Mouse (Mus musculus) hindbrain, embryonic 14.5 days (tissue): ENCODE measurements around the gene Muc20. TPM values are rescaled to one million over a fixed set of nuclear protein-coding genes. Genes with fewer than 3 reads are reported as not detected.

Experiments
- ATAC-seq: fragments of 200-750 bp; cut with Nextera tagmentation; 2 replicates; pipeline ENCODE4 v1.8.0; 2017; ENCODE audit warnings: moderate number of reproducible peaks, mild to moderate bottlenecking, moderate TSS enrichment, moderate library complexity; ENCODE audit not compliant: low FRiP score
- DNase-seq: peaks from one replicate; pipeline ENCODE4 v3.0.0-alpha.2; 2015; ENCODE audit warnings: low spot score
- H3K27ac ChIP-seq: fragments of 300-500 bp; sonication (generic); 2 replicates; pipeline ENCODE4 v1.5.1; 2014; ENCODE audit warnings: mild to moderate bottlenecking, moderate library complexity
- H3K27me3 ChIP-seq: fragments of 300-500 bp; sonication (generic); 2 replicates; pipeline ENCODE4 v1.6.1; 2014; ENCODE audit warnings: mild to moderate bottlenecking, low read length, mixed read lengths; ENCODE audit not compliant: control insufficient read depth, insufficient read depth
- H3K36me3 ChIP-seq: fragments of 300-500 bp; sonication (generic); replicated peaks from 2 replicates; pipeline ENCODE4 v1.6.1; 2014; ENCODE audit not compliant: control insufficient read depth, insufficient read depth
- H3K4me1 ChIP-seq: fragments of 300-500 bp; sonication (generic); replicated peaks from 2 replicates; pipeline ENCODE4 v1.6.1; 2014; ENCODE audit warnings: antibody characterized with exemption, low read length, mixed read lengths; ENCODE audit not compliant: control insufficient read depth, insufficient read depth
- H3K4me2 ChIP-seq: fragments of 300-500 bp; sonication (generic); replicated peaks from 2 replicates; pipeline ENCODE4 v1.6.1; 2014; ENCODE audit warnings: mild to moderate bottlenecking, moderate library complexity
- H3K4me3 ChIP-seq: fragments of 300-500 bp; sonication (generic); replicated peaks from 2 replicates; pipeline ENCODE4 v1.5.1; 2014; ENCODE audit warnings: mild to moderate bottlenecking, low read length
- H3K9ac ChIP-seq: fragments of 300-500 bp; sonication (generic); 2 replicates; pipeline ENCODE4 v1.6.1; 2014
- H3K9me3 ChIP-seq: fragments of 300-500 bp; sonication (generic); 2 replicates; pipeline ENCODE4 v1.6.1; 2016; ENCODE audit warnings: low read length; ENCODE audit not compliant: control insufficient read depth
- WGBS: fragments of 180-500 bp; shearing (Covaris S2); extraction: QIAGEN DNeasy Blood & Tissue Kit; methylation state at CpG from one replicate; pipeline ENCODE4 v1.1.7; 2014; 5-methylcytosine and 5-hydroxymethylcytosine counted together
- polyA plus RNA-seq: library from polyadenylated mRNA; unstranded; fragments of >200 nt; fragmentation: Nextera tagmentation; extraction: Ambion mirVana; gene quantifications from 2 replicates; pipeline ENCODE4 v1.2.1, GENCODE M21; 2014

Gene Muc20
- polyA plus RNA-seq, result not detected in 2 replicates

DNA sequence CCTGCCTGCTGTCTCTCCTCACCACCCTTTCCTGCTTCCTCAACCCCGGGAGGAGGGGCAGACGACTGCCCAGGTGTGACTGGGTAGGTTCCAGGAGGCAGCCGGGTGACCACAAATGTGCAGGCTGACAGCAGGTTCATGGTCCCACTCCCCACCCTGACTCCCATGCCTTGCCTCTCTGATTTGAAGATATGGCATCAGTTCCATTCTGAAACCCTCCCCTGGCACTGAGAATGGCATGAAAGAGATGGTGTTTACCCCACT, at the start of gene Muc20:
Gene Muc20 (minus strand): TSS at position 10 of the 264 bp plus-strand sequence.
- ATAC-seq (no peak), DNase-seq (no peak)
- H3K36me3 ChIP-seq, result no peaks in the 10 kb centered on the region
- WGBS, result 84% methylated on average over 3 of the region's 3 CpGs
- H3K9ac ChIP-seq, result no peak within 1 kb of the TSS
- no peak within 1 kb of the TSS for H3K4me3 ChIP-seq
- H3K27me3 ChIP-seq, result no peaks in the 10 kb centered on the region
- H3K27ac ChIP-seq, result no peak within 1 kb of the TSS
- no peaks in the 10 kb centered on the region for H3K9me3 ChIP-seq
- no peak within 1 kb of the TSS for H3K4me2 ChIP-seq
- no peaks in the 10 kb centered on the region for H3K4me1 ChIP-seq

DNA sequence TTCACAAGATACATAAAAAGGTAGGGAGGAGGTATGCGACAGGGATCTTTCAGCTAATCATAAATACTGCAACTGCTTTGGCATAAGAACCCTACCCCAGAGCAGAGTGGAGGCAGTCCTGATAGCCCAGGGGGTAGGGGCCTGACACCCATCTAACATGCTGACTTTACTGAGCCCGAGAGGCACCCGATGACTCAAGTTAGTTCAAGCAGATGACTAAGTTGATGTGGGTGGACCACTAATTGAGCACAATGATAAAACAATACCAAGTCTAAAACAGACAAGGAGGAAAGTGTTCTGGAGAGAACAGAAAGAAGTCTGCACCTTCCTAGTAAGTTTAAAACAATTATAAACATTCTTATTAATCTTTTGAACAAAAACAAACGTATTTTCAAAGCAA, 34.3 kb upstream of the Muc20 start:
- Histone ChIP-seq H3K36me3 (peaks cover 67% of the 10 kb centered on the region), H3K4me2 (no peak overlapping the region), H3K9me3 (no peaks in the 10 kb centered on the region), H3K4me1 (no peaks in the 10 kb centered on the region), H3K27ac (no peak overlapping the region), H3K27me3 (no peaks in the 10 kb centered on the region), H3K9ac (no peak overlapping the region), H3K4me3 (no peak overlapping the region)
- DNase-seq (no peak), ATAC-seq (no peak)
- 91% methylated on average over 4 of the region's 4 CpGs for WGBS

DNA sequence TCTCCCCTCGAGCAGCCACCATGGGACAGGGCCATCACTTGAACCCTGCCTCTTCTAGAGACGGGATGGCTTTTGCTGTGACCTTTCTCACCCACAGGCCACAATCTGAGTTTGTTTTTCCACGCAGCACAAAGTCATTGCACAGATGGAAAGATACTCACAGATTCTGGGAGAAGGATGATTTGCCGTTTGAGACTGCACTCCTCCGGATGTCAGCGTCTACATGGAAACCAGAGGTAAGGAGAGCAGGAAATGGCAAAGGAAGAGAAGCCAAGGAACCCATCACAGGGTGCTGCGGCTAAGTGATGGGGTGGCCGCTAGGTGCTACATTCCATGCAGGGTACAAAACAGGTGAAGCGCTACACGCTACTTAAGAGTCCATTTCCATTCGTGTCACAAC, 31.9 kb upstream of the Muc20 start:
- Histone ChIP-seq H3K4me1 (no peaks in the 10 kb centered on the region), H3K27ac (no peak overlapping the region), H3K36me3 (peaks cover 65% of the 10 kb centered on the region), H3K4me3 (no peak overlapping the region), H3K4me2 (no peak overlapping the region), H3K9ac (no peak overlapping the region), H3K9me3 (no peaks in the 10 kb centered on the region), H3K27me3 (no peaks in the 10 kb centered on the region)
- DNase-seq, result no peak
- ATAC-seq, result no peak
- 91% methylated on average over 11 of the region's 11 CpGs for WGBS

DNA sequence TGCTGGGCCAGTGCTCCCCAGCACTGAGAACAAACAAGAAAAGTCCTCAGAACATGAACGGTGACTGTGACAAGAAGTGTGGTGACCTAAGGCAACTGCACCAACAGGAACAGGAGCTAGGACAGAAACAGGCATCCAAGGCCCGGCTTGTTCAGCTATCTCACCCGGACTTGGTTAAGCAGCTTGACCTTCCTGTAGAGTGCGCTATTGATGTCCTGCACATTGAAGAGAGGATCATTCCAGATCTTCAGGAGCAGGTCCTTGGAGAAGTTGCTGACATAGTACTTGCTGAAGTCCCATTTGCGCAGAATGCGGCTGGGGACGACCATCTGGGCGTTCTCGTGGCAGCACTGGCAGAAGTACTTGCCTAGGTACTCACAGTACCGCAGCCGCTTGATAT, 29.3 kb upstream of the Muc20 start:
- no peak overlapping the region for H3K4me3 ChIP-seq
- H3K36me3 ChIP-seq, result peaks cover 82% of the 10 kb centered on the region
- 97% methylated on average over 11 of the region's 11 CpGs for WGBS
- ATAC-seq (no peak), DNase-seq (no peak)
- H3K9ac ChIP-seq, result no peak overlapping the region
- H3K4me2 ChIP-seq, result no peak overlapping the region
- no peaks in the 10 kb centered on the region for H3K9me3 ChIP-seq
- no peaks in the 10 kb centered on the region for H3K27me3 ChIP-seq
- no peaks in the 10 kb centered on the region for H3K4me1 ChIP-seq
- no peak overlapping the region for H3K27ac ChIP-seq

DNA sequence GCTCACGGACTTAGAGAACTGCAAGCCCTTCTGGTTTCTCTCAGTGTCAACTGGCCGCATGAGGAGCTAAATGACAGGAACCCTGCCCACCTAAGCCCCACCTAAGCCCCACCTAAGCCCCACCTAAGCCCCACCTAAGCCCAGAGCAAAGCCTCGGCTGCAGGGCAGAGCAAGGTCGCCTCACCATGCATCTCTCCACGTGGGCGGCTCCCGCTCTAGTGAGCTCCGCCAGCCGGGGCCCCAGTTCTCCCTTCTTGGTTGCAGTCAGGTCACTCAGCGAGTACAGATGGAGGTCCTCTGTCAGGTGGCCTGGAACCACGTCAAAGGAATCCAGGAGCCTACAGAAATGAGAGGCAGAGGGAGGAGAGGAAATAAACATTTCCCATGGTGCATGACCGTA, 28.1 kb upstream of the Muc20 start:
- DNase-seq, result no peak
- H3K9me3 ChIP-seq, result no peaks in the 10 kb centered on the region
- no peaks in the 10 kb centered on the region for H3K27me3 ChIP-seq
- no peak for ATAC-seq
- H3K4me1 ChIP-seq, result no peaks in the 10 kb centered on the region
- no peak overlapping the region for H3K4me2 ChIP-seq
- no peak overlapping the region for H3K9ac ChIP-seq
- peaks cover 82% of the 10 kb centered on the region for H3K36me3 ChIP-seq
- no peak overlapping the region for H3K27ac ChIP-seq
- 86% methylated on average over 12 of the region's 12 CpGs for WGBS
- H3K4me3 ChIP-seq, result no peak overlapping the region

DNA sequence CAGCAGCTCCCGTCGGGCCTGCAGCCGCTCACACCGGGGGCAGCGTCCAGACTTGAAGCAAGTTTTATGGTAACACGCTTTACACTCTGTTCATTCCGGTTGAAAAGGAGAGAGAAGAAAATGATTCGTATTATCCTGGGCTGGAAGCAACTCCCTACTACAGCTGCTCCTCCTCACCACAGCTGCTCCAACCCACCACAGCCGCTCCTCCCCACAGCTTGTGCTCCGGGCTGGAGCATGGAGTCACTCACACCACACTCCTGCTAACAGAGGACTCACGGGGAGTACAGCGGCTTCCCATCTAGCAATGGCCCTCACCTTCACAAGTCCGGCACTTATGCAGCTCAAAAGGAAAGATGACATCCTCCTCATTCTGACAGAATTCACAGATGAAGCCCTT, 26.8 kb upstream of the Muc20 start:
- peaks cover 78% of the 10 kb centered on the region for H3K36me3 ChIP-seq
- no peaks in the 10 kb centered on the region for H3K9me3 ChIP-seq
- DNase-seq, result no peak
- H3K9ac ChIP-seq, result no peak overlapping the region
- H3K4me3 ChIP-seq, result no peak overlapping the region
- no peak overlapping the region for H3K27ac ChIP-seq
- no peak overlapping the region for H3K4me2 ChIP-seq
- H3K27me3 ChIP-seq, result no peaks in the 10 kb centered on the region
- WGBS, result 94% methylated on average over 13 of the region's 13 CpGs
- H3K4me1 ChIP-seq, result no peaks in the 10 kb centered on the region
- no peak for ATAC-seq

DNA sequence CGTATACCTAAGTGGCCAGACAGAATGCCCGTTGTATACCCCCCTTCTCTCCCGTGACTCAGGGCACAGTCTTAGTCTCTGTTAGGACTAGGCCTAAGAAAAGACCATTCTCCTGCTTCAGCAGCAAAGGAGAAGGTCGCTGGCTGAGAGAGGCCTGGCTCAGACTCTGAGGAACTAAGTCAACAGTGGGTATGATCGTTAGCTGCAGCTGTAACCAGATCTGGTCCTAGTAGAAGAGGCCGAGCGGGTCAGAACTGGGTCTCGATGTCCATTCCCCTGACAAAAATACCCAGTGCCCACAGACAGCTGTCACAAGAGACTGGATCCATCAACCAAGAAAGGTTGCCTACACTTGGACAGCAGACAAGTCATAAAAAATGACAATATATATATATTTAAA, 26.3 kb upstream of the Muc20 start:
- peaks cover 72% of the 10 kb centered on the region for H3K36me3 ChIP-seq

DNA sequence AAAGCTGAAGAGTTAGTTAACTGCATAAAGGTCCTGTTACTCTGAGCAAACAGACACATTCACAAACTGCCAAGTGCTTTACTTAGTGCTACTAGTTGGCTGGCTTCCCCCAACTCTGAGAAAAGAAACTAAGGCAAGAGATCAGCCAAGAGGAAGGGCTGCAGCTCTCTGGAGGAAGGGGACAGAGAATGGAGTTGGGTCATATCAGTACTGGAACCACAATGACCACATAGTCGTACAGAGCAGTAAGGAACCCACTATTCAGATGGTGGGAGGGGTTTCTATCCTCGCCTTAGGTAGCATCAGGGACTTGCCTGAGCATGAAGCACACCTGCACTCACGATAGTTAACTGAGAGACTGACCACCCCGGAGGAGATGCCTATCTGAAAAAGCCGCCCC, 25.6 kb upstream of the Muc20 start:
- no peaks in the 10 kb centered on the region for H3K4me1 ChIP-seq
- no peak overlapping the region for H3K9ac ChIP-seq
- WGBS, result 87% methylated on average over 5 of the region's 5 CpGs
- no peaks in the 10 kb centered on the region for H3K9me3 ChIP-seq
- ATAC-seq, result no peak
- peaks cover 66% of the 10 kb centered on the region for H3K36me3 ChIP-seq
- no peak for DNase-seq
- no peak overlapping the region for H3K4me3 ChIP-seq
- H3K4me2 ChIP-seq, result no peak overlapping the region
- H3K27ac ChIP-seq, result no peak overlapping the region
- no peaks in the 10 kb centered on the region for H3K27me3 ChIP-seq

More for the DNA sequence above, 26.3 kb upstream of the Muc20 start:
- H3K27me3 ChIP-seq, result no peaks in the 10 kb centered on the region
- H3K4me3 ChIP-seq, result no peak overlapping the region
- H3K9me3 ChIP-seq, result no peaks in the 10 kb centered on the region
- DNase-seq (no peak), ATAC-seq (no peak)
- H3K4me2 ChIP-seq, result no peak overlapping the region
- WGBS, result 95% methylated on average over 8 of the region's 8 CpGs
- no peaks in the 10 kb centered on the region for H3K4me1 ChIP-seq
- H3K27ac ChIP-seq, result no peak overlapping the region
- no peak overlapping the region for H3K9ac ChIP-seq

DNA sequence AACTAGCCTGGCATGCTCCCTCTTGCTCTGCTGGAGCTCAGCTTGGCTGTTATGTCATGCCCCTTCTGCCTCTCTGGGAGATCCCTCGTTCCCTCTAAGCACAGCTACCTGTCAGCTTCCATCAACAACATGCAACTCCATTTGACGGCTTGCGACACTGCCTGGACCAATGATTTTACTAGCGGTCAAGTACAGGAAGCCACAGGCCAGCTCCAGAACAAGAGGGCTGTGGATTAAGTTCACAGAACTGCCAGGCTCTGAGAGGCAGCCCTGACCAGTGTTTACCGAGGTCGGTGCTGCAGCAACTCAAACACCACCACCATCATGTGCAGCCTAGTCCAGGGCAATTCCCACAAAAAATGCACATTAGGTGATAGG, 25.2 kb upstream of the Muc20 start:
- 86% methylated on average over 6 of the region's 6 CpGs for WGBS
- H3K36me3 ChIP-seq, result peaks cover 62% of the 10 kb centered on the region

DNA sequence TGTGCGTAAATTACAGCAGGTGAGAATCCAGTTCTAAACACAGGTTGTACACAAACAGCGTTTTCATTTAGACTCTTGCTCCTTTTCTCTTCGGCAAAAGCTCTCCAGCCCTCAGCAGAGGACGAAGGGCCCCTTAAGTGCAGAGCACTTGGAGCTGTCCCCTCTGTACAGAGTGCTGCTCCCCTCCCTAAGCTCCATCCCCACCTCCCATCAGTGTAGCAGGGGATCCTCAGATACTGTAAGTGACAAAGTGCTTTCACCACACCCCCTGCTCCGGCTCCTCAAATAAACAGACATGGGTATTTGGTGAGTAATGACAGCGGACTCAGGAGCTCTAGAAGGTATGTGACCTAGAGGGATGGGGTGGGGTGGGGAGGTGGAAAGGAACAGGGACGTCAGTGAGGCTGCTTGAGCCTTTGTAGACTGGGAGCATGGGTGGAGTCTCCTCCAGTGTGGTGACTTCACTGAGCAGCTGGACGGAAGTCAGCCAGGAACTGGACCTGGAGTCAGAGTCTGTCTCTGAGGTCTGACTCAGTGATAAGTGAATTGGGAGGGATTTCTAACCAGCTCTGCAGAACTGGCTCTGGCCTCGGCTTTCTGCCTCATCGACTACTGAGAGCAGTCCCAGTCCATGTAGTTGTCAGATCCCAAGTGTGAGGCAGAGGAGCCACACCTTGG, 24.7 kb upstream of the Muc20 start:
- Histone ChIP-seq H3K9ac (no peak overlapping the region), H3K4me1 (no peaks in the 10 kb centered on the region), H3K9me3 (no peaks in the 10 kb centered on the region), H3K36me3 (peaks cover 57% of the 10 kb centered on the region), H3K4me3 (no peak overlapping the region), H3K4me2 (no peak overlapping the region), H3K27me3 (no peaks in the 10 kb centered on the region), H3K27ac (no peak overlapping the region)
- WGBS, result 79% methylated on average over 10 of the region's 10 CpGs
- DNase-seq (no peak), ATAC-seq (no peak)

More for the DNA sequence above, 25.2 kb upstream of the Muc20 start:
- H3K27me3 ChIP-seq, result no peaks in the 10 kb centered on the region
- ATAC-seq (no peak), DNase-seq (no peak)
- H3K4me3 ChIP-seq, result no peak overlapping the region
- H3K4me2 ChIP-seq, result no peak overlapping the region
- no peaks in the 10 kb centered on the region for H3K9me3 ChIP-seq
- H3K4me1 ChIP-seq, result no peaks in the 10 kb centered on the region
- no peak overlapping the region for H3K9ac ChIP-seq
- H3K27ac ChIP-seq, result no peak overlapping the region
